Mouse (Mus musculus): ENCODE data around the gene Acad12. TPM values are rescaled to one million over a fixed set of nuclear protein-coding genes. Genes with fewer than 3 reads are reported as not detected.

Acad12 gene
- polyA plus RNA-seq, 1 experiment from 2014 or later, result 1.9 TPM

GRCm38 (mm10) chr5:121564468-121564895 is 54.3 kb downstream of the Acad12 start:
- H3K4me3 ChIP-seq, result peak overlapping the region; percentile 33
- peak overlapping the region; percentile 76 for H3K27ac ChIP-seq
- peak; percentile 92 for DNase-seq (ENCODE audit: low spot score)
- peaks cover 4% of the 10 kb centered on the region; the same call in 1 of the 2 replicates for H3K4me1 ChIP-seq (replicated peaks)
- H3K36me3 ChIP-seq, result peaks cover 4% of the 10 kb centered on the region; the same call in 1 of the 2 replicates
- no peaks in the 10 kb centered on the region for H3K9me3 ChIP-seq
- 18% methylated on average over 11 of the region's 11 CpGs for WGBS
- no peaks in the 10 kb centered on the region for H3K27me3 ChIP-seq (ENCODE audit: insufficient read depth, poor library complexity, severe bottlenecking)

- peaks cover 4% of the 10 kb centered on the region; the same call in 1 of the 2 replicates for H3K4me1 ChIP-seq (replicated peaks)
- DNase-seq (ENCODE audit: low spot score), result no peak
- no peaks in the 10 kb centered on the region for H3K36me3 ChIP-seq
- H3K9me3 ChIP-seq, result no peaks in the 10 kb centered on the region
- 92% methylated on average over 3 of the region's 3 CpGs for WGBS
- H3K4me3 ChIP-seq, result no peak overlapping the region
- H3K27me3 ChIP-seq (ENCODE audit: insufficient read depth, poor library complexity, severe bottlenecking), result no peaks in the 10 kb centered on the region
- H3K27ac ChIP-seq, result no peak overlapping the region
Measured at GRCm38 (mm10) chr5:121562436-121562835, 56.3 kb downstream of the Acad12 start.

- Histone ChIP-seq H3K27ac (no peak overlapping the region), H3K4me3 (no peak overlapping the region), H3K27me3 (ENCODE audit: insufficient read depth, poor library complexity, severe bottlenecking) (no peaks in the 10 kb centered on the region), H3K4me1 (replicated peaks) (peaks cover 13% of the 10 kb centered on the region), H3K9me3 (no peaks in the 10 kb centered on the region), H3K36me3 (no peaks in the 10 kb centered on the region)
- WGBS, result 84% methylated on average over 7 of the region's 7 CpGs
- no peak for DNase-seq (ENCODE audit: low spot score)
Measured at GRCm38 (mm10) chr5:121549196-121549595, 69.5 kb downstream of the Acad12 start.

GRCm38 (mm10) chr5:121547084-121547483 is 71.7 kb downstream of the Acad12 start:
- Histone ChIP-seq H3K36me3 (no peaks in the 10 kb centered on the region), H3K4me3 (0 out of 2 replicates have a peak overlapping the region, but pooled peaks have one; percentile 100), H3K27ac (no peak overlapping the region), H3K27me3 (ENCODE audit: insufficient read depth, poor library complexity, severe bottlenecking) (no peaks in the 10 kb centered on the region), H3K9me3 (no peaks in the 10 kb centered on the region), H3K4me1 (replicated peaks) (peaks cover 29% of the 10 kb centered on the region)
- no peak for DNase-seq (ENCODE audit: low spot score)
- 93% methylated on average over 3 of the region's 3 CpGs for WGBS

Other genes with a start within 250 kb of the Acad12 start
- gene Trafd1, start 233.3 kb downstream of the Acad12 start, polyA plus RNA-seq (2016; fragmentation: Nextera tagmentation; extraction: Ambion mirVana), result 70.8 and 96.2 TPM in 2 replicates
- 44.1 and 54.2 TPM in 2 replicates for gene Naa25, start 221.0 kb downstream of the Acad12 start, polyA plus RNA-seq (2016; fragmentation: Nextera tagmentation; extraction: Ambion mirVana)
- gene Tmem116, start 167.0 kb downstream of the Acad12 start, polyA plus RNA-seq (2016; fragmentation: Nextera tagmentation; extraction: Ambion mirVana), result 0.78 and 0.93 TPM in 2 replicates
- gene Erp29, start 166.4 kb downstream of the Acad12 start, polyA plus RNA-seq (2016; fragmentation: Nextera tagmentation; extraction: Ambion mirVana), result 143 and 148 TPM in 2 replicates
- gene Adam1b, start 115.5 kb downstream of the Acad12 start, polyA plus RNA-seq (2016; fragmentation: Nextera tagmentation; extraction: Ambion mirVana), result 0.08 TPM in 1 of 2 replicates, not detected in the other
- gene Adam1a, start 73.5 kb downstream of the Acad12 start, polyA plus RNA-seq (2016; fragmentation: Nextera tagmentation; extraction: Ambion mirVana), result 1.3 and 2.2 TPM in 2 replicates
- gene Gm42878, start 73.5 kb downstream of the Acad12 start, polyA plus RNA-seq (2016; fragmentation: Nextera tagmentation; extraction: Ambion mirVana), result not detected in 2 replicates
- gene Mapkapk5, start 73.0 kb downstream of the Acad12 start, polyA plus RNA-seq (2016; fragmentation: Nextera tagmentation; extraction: Ambion mirVana), result 48.8 and 53.9 TPM in 2 replicates
- gene Aldh2, start 25.1 kb downstream of the Acad12 start, polyA plus RNA-seq (2016; fragmentation: Nextera tagmentation; extraction: Ambion mirVana), result 123 and 124 TPM in 2 replicates
- 3.0 and 3.5 TPM in 2 replicates for gene Acad10, start 41.6 kb upstream of the Acad12 start, polyA plus RNA-seq (2016; fragmentation: Nextera tagmentation; extraction: Ambion mirVana)
- gene Brap, start 41.6 kb upstream of the Acad12 start, polyA plus RNA-seq (2016; fragmentation: Nextera tagmentation; extraction: Ambion mirVana), result 41.6 and 41.9 TPM in 2 replicates
- 38.6 and 42.0 TPM in 2 replicates for gene Atxn2, start 92.4 kb upstream of the Acad12 start, polyA plus RNA-seq (2016; fragmentation: Nextera tagmentation; extraction: Ambion mirVana)
- gene Sh2b3, start 218.7 kb upstream of the Acad12 start, polyA plus RNA-seq (2016; fragmentation: Nextera tagmentation; extraction: Ambion mirVana), result 9.3 and 11.1 TPM in 2 replicates
- 44.8 and 54.5 TPM in 2 replicates for gene Pheta1, start 230.0 kb upstream of the Acad12 start, polyA plus RNA-seq (2016; fragmentation: Nextera tagmentation; extraction: Ambion mirVana)

Data from hindbrain, embryonic 10.5 days (tissue).